Mouse (Mus musculus): ENCODE measurements at regions not wholly inside any gene's neighbourhood (a gene's known extent, or its start where the extent isn't known, plus 50 kb on each side); places are given as distances from the start of the nearest gene placed in this dataset.

DNA sequence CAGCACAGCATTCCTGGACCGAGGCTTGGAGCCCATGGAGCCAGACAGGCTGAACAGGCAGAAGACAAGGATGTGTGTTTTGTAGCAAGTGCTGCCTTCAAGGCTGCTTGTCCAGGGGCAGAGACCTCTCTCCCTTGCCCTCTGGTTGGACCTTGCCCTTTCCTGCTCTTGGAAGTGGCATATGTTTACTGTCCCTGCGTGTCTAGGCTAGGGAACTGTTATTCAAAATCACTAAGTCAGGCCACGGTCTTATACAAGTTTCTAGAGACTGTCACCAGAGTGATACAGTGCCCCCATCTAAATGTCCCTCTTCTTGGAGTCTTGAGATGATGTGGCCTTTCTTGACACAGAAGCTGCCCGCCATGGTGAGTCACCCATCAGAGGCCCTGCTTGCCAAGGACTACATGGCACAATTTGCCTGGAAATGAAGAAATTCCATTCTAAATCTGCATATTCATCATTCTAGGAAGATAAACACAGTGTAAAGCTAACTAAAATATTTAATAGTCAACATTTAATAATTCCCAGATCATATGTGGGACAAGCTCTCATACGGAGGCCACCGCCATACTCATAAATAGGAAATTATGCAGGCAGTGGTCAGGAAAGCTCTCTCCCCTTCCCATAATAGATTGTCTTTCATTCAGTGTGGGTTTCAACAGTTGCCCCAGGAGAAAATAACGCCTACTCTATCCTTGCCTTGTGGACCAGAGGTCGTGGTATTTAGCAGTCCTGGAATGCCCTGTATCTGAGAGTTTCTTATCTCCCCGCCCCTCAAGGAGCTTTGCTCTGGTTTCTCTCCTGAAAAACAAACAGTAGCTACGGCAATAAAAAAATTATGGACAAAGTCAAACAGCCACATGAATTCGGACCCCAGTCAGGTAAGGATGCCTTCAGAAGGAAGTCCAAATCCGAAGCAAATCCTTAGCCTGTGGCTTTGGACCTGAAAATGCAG lies 50.9 kb upstream of the Lmo4 start:
- DNase-seq (ENCODE audit: low spot score in 2 of 2): no peak

Data from layer of hippocampus, postnatal 10 days (tissue).